8 mouse cellular contexts compared by ENCODE assay signal in genomic region chr7:12835193-12835671, GRCm38 (mm10). TPM values are rescaled to one million over a fixed set of nuclear protein-coding genes. Genes with fewer than 3 reads are reported as not detected.
DNase-seq lines count a peak whose midpoint lies in the region; ATAC-seq and TF ChIP-seq lines count a peak whose summit lies in the region.

No protein-coding gene starts in this region.

- no peak overlapping the region for H3K27ac ChIP-seq in neural tube, embryonic 11.5 days (ENCODE audit: low read depth, low read length)
- 0 out of 2 replicates have a peak overlapping the region, but pooled peaks have one; percentile 41 for H3K27ac ChIP-seq in forebrain, embryonic 14.5 days (ENCODE audit: low read depth, low read length)
- H3K27ac ChIP-seq in kidney, adult 2 months (ENCODE audit: insufficient read depth, low read depth, low read length), result peak overlapping the region; percentile 92
- no peak overlapping the region; the same call in 1 of the 2 replicates for H3K27ac ChIP-seq in lung, embryonic 14.5 days (ENCODE audit: low read depth)

- no peak for TF ChIP-seq POLR2A in kidney, adult 2 months (IDR thresholded peaks at IDR 0.05; ENCODE audit: low read depth, low read length)

- H3K9ac ChIP-seq in neural tube, embryonic 11.5 days (ENCODE audit: low read length), result peak overlapping the region; percentile 60
- H3K9ac ChIP-seq in forebrain, embryonic 14.5 days (ENCODE audit: low read length), result peak overlapping the region; percentile 75
- peak overlapping the region; percentile 65 for H3K9ac ChIP-seq in lung, embryonic 14.5 days

- 45% methylated on average over 13 of the region's 13 CpGs for WGBS in neural tube, embryonic 11.5 days
- WGBS in forebrain, embryonic 14.5 days, result 37% methylated on average over 13 of the region's 13 CpGs
- 19% methylated on average over 13 of the region's 13 CpGs for WGBS in kidney, adult 2 months
- WGBS in lung, embryonic 14.5 days, result 25% methylated on average over 13 of the region's 13 CpGs

- H3K4me3 ChIP-seq in neural tube, embryonic 11.5 days (ENCODE audit: low read depth, low read length), result peak overlapping the region; percentile 41
- peak overlapping the region; percentile 42 for H3K4me3 ChIP-seq in forebrain, embryonic 14.5 days (ENCODE audit: low read depth, low read length)
- H3K4me3 ChIP-seq in kidney, adult 2 months (ENCODE audit: insufficient read depth, low read depth, low read length), result peak overlapping the region; percentile 90
- H3K4me3 ChIP-seq in lung, embryonic 14.5 days (ENCODE audit: low read depth, low read length), result peak overlapping the region; percentile 54

- no peak for TF ChIP-seq CTCF in kidney, adult 2 months (conservative IDR thresholded peaks at IDR 0.05; ENCODE audit: insufficient read depth, insufficient read length, low read depth, low read length)
- TF ChIP-seq CTCF in lung, embryonic 14.5 days (IDR thresholded peaks at IDR 0.05; ENCODE audit: low read depth), result no peak

- H3K27me3 ChIP-seq in neural tube, embryonic 11.5 days (ENCODE audit: control insufficient read depth, insufficient read depth, low read length), result no peaks in the 10 kb centered on the region
- no peaks in the 10 kb centered on the region for H3K27me3 ChIP-seq in forebrain, embryonic 14.5 days (replicated peaks; ENCODE audit: control insufficient read depth, insufficient read depth, low read length)
- no peaks in the 10 kb centered on the region for H3K27me3 ChIP-seq in kidney, adult 2 months (replicated peaks; ENCODE audit: control insufficient read depth, insufficient read depth, low read length)
- H3K27me3 ChIP-seq in lung, embryonic 14.5 days (ENCODE audit: insufficient read depth, low read length), result no peaks in the 10 kb centered on the region

- peak; percentile 58 for ATAC-seq in neural tube, embryonic 11.5 days (ENCODE audit: insufficient read depth, low FRiP score, low TSS enrichment)
- peak; percentile 51 for ATAC-seq in forebrain, embryonic 14.5 days
- ATAC-seq in lung, embryonic 14.5 days (ENCODE audit: insufficient read depth), result peak; percentile 64

- no peak for DNase-seq in neural tube, embryonic 11.5 days (ENCODE audit: low spot score)
- no peak for DNase-seq in neural tube, embryonic 10.5 days (ENCODE audit: extremely low spot score, low spot score)
- peak; percentile 6 for DNase-seq in brain, adult 2 months (ENCODE audit: low read depth, low spot score)
- peak; percentile 32 for DNase-seq in forebrain, embryonic 14.5 days (ENCODE audit: low spot score)
- DNase-seq in kidney, adult 2 months, result peak; percentile 25
- DNase-seq in lung, embryonic 14.5 days, result peak; percentile 76
- DNase-seq in skeletal muscle tissue, adult 2 months (ENCODE audit: low read depth, low spot score), result peak; percentile 11
- no peak for DNase-seq in left cerebral cortex, adult 9 months (ENCODE audit: low spot score in 2 of 2)

- H3K4me2 ChIP-seq in neural tube, embryonic 11.5 days (ENCODE audit: low read depth), result peak overlapping the region; percentile 43
- peak overlapping the region; percentile 49 for H3K4me2 ChIP-seq in forebrain, embryonic 14.5 days (ENCODE audit: low read length)
- peak overlapping the region; percentile 65 for H3K4me2 ChIP-seq in lung, embryonic 14.5 days

- no peaks in the 10 kb centered on the region for H3K4me1 ChIP-seq in neural tube, embryonic 11.5 days (ENCODE audit: control insufficient read depth, insufficient read depth, low read length)
- no peaks in the 10 kb centered on the region for H3K4me1 ChIP-seq in forebrain, embryonic 14.5 days (ENCODE audit: control insufficient read depth, insufficient read depth, low read length)
- no peaks in the 10 kb centered on the region for H3K4me1 ChIP-seq in kidney, adult 2 months (ENCODE audit: control insufficient read depth, insufficient read depth, low read length)
- no peaks in the 10 kb centered on the region for H3K4me1 ChIP-seq in lung, embryonic 14.5 days (ENCODE audit: insufficient read depth)

- peaks cover 20% of the 10 kb centered on the region for H3K36me3 ChIP-seq in neural tube, embryonic 11.5 days (ENCODE audit: control insufficient read depth, insufficient read depth, low read length)
- H3K36me3 ChIP-seq in forebrain, embryonic 14.5 days (ENCODE audit: control insufficient read depth, insufficient read depth, low read length), result peaks cover 36% of the 10 kb centered on the region
- peaks cover 24% of the 10 kb centered on the region for H3K36me3 ChIP-seq in kidney, adult 2 months (ENCODE audit: control insufficient read depth, insufficient read depth, low read length)
- peaks cover 40% of the 10 kb centered on the region for H3K36me3 ChIP-seq in lung, embryonic 14.5 days (ENCODE audit: insufficient read depth)

- peaks cover 23% of the 10 kb centered on the region for H3K9me3 ChIP-seq in neural tube, embryonic 11.5 days (ENCODE audit: control insufficient read depth, low read length)
- peaks cover 34% of the 10 kb centered on the region for H3K9me3 ChIP-seq in forebrain, embryonic 14.5 days (replicated peaks; ENCODE audit: control insufficient read depth, low read length)
- H3K9me3 ChIP-seq in lung, embryonic 14.5 days (ENCODE audit: low read depth, low read length), result peaks cover 32% of the 10 kb centered on the region

RNA-seq across cellular contexts. Expression of gene Zfp110, which starts 0.7 kb away (rescaled TPM):
- 29.4 and 32.7 TPM in 2 replicates for polyA plus RNA-seq in neural tube, embryonic 11.5 days (2014; fragmentation: Nextera tagmentation; extraction: Ambion mirVana)
- 29.7 and 38.8 TPM in 2 replicates for polyA plus RNA-seq in forebrain, embryonic 14.5 days (2014; fragmentation: Nextera tagmentation; extraction: Ambion mirVana)
- 7.7 and 9.4 TPM in 2 replicates for polyA plus RNA-seq in kidney, adult 2 months (2012; rRNA removed)
- 41.2 and 41.5 TPM in 2 replicates for polyA plus RNA-seq in lung, embryonic 14.5 days (2014; fragmentation: Nextera tagmentation; extraction: Ambion mirVana)

RNA-seq across cellular contexts. Expression of gene Zfp329, which starts 16.6 kb away (rescaled TPM):
- 19.2 and 19.9 TPM in 2 replicates for polyA plus RNA-seq in neural tube, embryonic 11.5 days (2014; fragmentation: Nextera tagmentation; extraction: Ambion mirVana)
- polyA plus RNA-seq in forebrain, embryonic 14.5 days (2014; fragmentation: Nextera tagmentation; extraction: Ambion mirVana), result 16.1 and 23.6 TPM in 2 replicates
- 1.1 and 1.7 TPM in 2 replicates for polyA plus RNA-seq in kidney, adult 2 months (2012; rRNA removed)
- 14.6 and 16.3 TPM in 2 replicates for polyA plus RNA-seq in lung, embryonic 14.5 days (2014; fragmentation: Nextera tagmentation; extraction: Ambion mirVana)

RNA-seq across cellular contexts. Expression of gene Zscan18, which starts 31.8 kb away (rescaled TPM):
- polyA plus RNA-seq in neural tube, embryonic 11.5 days (2014; fragmentation: Nextera tagmentation; extraction: Ambion mirVana), result 12.5 and 13.9 TPM in 2 replicates
- 15.7 and 20.6 TPM in 2 replicates for polyA plus RNA-seq in forebrain, embryonic 14.5 days (2014; fragmentation: Nextera tagmentation; extraction: Ambion mirVana)
- 0.59 and 0.88 TPM in 2 replicates for polyA plus RNA-seq in kidney, adult 2 months (2012; rRNA removed)
- 6.9 and 7.6 TPM in 2 replicates for polyA plus RNA-seq in lung, embryonic 14.5 days (2014; fragmentation: Nextera tagmentation; extraction: Ambion mirVana)

RNA-seq across cellular contexts. Expression of gene Zfp128, which starts 45.7 kb away (rescaled TPM):
- 7.0 and 8.1 TPM in 2 replicates for polyA plus RNA-seq in neural tube, embryonic 11.5 days (2014; fragmentation: Nextera tagmentation; extraction: Ambion mirVana)
- polyA plus RNA-seq in forebrain, embryonic 14.5 days (2014; fragmentation: Nextera tagmentation; extraction: Ambion mirVana), result 8.9 and 10.5 TPM in 2 replicates
- polyA plus RNA-seq in kidney, adult 2 months (2012; rRNA removed), result 1.3 and 1.4 TPM in 2 replicates
- polyA plus RNA-seq in lung, embryonic 14.5 days (2014; fragmentation: Nextera tagmentation; extraction: Ambion mirVana), result 4.3 and 4.7 TPM in 2 replicates

Comparison
In these comparisons a context has a peak if more than half of its experiments do, and no peak if none do; other contexts are left out.
1. DNase-seq: peak in brain, adult 2 months (single experiment), forebrain, embryonic 14.5 days (single experiment), kidney, adult 2 months (single experiment), lung, embryonic 14.5 days (single experiment) and skeletal muscle tissue, adult 2 months (single experiment); none in neural tube, embryonic 11.5 days (single experiment), neural tube, embryonic 10.5 days (single experiment) and left cerebral cortex, adult 9 months (0 of 2).
2. H3K27ac ChIP-seq: peak in forebrain, embryonic 14.5 days (single experiment) and kidney, adult 2 months (single experiment); none in neural tube, embryonic 11.5 days (single experiment) and lung, embryonic 14.5 days (single experiment).
3. Peak in every context shown above with its lines, with median percentiles within 50 percentile points of each other: ATAC-seq, H3K4me2 ChIP-seq, H3K4me3 ChIP-seq and H3K9ac ChIP-seq.